Mouse (Mus musculus) stomach, postnatal 0 days (tissue): ENCODE measurements around the gene Nt5m.

Source experiments
- CTCF ChIP-seq: IDR thresholded peaks from 2 replicates; pipeline ENCODE4 v1.5.1; 2016; ENCODE audit warnings: antibody characterized with exemption, low read depth, mild to moderate bottlenecking, moderate library complexity
- EP300 ChIP-seq: optimal IDR thresholded peaks from 2 replicates; pipeline ENCODE3; 2016; ENCODE audit warnings: antibody characterized with exemption

GRCm38 (mm10) chr11:59921265-59921664 lies 82.0 kb downstream of the Nt5m start:
- TF ChIP-seq CTCF (no peak), EP300 (no peak)
